Mouse (Mus musculus): ENCODE measurements around the gene Tspo. TPM values are rescaled to one million over a fixed set of nuclear protein-coding genes. Genes with fewer than 3 reads are reported as not detected.

Tspo gene
- polyA plus RNA-seq, 1 experiment from 2014 or later: 57.8 TPM

DNA sequence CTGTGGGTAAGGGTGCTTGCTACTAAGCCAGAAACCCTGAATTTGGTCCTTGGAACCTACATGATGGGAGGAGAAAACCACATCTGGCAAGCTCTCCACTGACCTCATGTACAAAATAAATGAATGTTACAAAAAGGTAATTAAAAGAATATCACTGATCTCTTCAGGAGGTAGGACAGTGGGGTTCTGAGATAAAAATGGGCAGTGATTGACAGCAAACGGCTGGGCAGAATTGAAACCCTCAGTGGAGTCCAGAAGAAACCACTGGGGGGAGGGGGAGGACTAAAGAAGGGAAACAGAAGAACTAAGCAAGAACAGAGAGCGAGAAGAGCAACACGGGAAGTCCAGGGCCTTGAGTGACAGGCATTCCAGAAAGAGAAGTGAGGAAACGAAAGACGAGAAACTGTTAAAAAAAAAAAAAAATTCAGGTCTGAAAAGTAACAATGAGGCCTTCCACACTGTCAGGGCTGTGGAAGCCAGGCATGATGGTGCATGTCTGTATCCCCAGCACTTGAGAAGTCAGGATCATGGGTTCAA lies 2.4 kb upstream of the Tspo start:
- WGBS: 62% methylated on average over 5 of the region's 5 CpGs
- Histone ChIP-seq H3K27me3 (ENCODE audit: control insufficient read depth, insufficient read depth, low read length) (no peaks in the 10 kb centered on the region), H3K4me2 (replicated peaks; ENCODE audit: low read depth, low read length) (no peak overlapping the region), H3K27ac (ENCODE audit: low read depth, low read length) (no peak overlapping the region), H3K36me3 (ENCODE audit: control insufficient read depth, insufficient read depth, low read length) (no peaks in the 10 kb centered on the region), H3K4me3 (ENCODE audit: low read length) (no peak overlapping the region), H3K9ac (ENCODE audit: low read depth, low read length) (no peak overlapping the region), H3K4me1 (ENCODE audit: control insufficient read depth, insufficient read depth, low read length) (no peaks in the 10 kb centered on the region), H3K9me3 (ENCODE audit: control insufficient read depth, low read length) (no peaks in the 10 kb centered on the region)
- no peak for ATAC-seq (ENCODE audit: low FRiP score, low TSS enrichment)

DNA sequence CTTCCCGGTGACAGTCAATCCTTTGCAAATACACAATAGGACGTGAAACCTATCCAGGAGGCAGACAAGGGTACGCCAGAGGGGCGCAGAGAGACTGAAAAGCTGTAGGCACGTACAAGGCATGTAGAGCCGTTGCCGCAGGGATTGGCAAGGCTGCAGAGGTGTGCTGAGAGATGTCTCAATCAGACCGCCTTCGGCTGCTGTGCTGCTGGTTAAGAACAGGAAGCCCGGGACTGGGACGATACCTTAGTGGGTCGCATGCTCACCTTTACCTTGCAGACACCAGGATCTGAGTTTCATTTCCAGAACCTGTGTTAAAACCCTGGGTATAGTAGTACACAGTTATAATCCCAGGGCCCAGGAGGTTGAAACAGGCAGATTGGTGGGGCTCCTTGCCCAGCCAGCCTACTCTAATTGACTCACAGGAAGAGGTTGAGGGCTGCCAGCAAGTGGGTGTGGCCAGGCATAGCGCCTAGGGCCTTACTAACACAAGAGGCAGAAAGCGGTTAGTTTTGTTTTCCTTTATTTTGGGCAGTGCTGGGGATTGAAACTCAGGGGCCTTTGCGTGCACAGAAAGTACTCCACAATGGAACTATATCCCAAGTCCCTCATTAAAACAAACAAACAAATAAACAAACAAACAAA lies 644 bp upstream of the Tspo start:
- H3K27me3 ChIP-seq (ENCODE audit: control insufficient read depth, insufficient read depth, low read length): no peaks in the 10 kb centered on the region
- WGBS: 35% methylated on average over 15 of the region's 15 CpGs
- peak overlapping the region; percentile 49; the same call in 1 of the 2 replicates for H3K4me3 ChIP-seq (ENCODE audit: low read length)
- 0 out of 2 replicates have a peak, but pooled peaks have one; percentile 48 for ATAC-seq (ENCODE audit: low FRiP score, low TSS enrichment)
- H3K4me1 ChIP-seq (ENCODE audit: control insufficient read depth, insufficient read depth, low read length): no peaks in the 10 kb centered on the region
- H3K36me3 ChIP-seq (ENCODE audit: control insufficient read depth, insufficient read depth, low read length): no peaks in the 10 kb centered on the region
- H3K9me3 ChIP-seq (ENCODE audit: control insufficient read depth, low read length): no peaks in the 10 kb centered on the region
- peak overlapping the region; percentile 70 for H3K4me2 ChIP-seq (replicated peaks; ENCODE audit: low read depth, low read length)
- peak overlapping the region; percentile 53; the same call in 1 of the 2 replicates for H3K9ac ChIP-seq (ENCODE audit: low read depth, low read length)
- H3K27ac ChIP-seq (ENCODE audit: low read depth, low read length): no peak overlapping the region; the same call in 1 of the 2 replicates

DNA sequence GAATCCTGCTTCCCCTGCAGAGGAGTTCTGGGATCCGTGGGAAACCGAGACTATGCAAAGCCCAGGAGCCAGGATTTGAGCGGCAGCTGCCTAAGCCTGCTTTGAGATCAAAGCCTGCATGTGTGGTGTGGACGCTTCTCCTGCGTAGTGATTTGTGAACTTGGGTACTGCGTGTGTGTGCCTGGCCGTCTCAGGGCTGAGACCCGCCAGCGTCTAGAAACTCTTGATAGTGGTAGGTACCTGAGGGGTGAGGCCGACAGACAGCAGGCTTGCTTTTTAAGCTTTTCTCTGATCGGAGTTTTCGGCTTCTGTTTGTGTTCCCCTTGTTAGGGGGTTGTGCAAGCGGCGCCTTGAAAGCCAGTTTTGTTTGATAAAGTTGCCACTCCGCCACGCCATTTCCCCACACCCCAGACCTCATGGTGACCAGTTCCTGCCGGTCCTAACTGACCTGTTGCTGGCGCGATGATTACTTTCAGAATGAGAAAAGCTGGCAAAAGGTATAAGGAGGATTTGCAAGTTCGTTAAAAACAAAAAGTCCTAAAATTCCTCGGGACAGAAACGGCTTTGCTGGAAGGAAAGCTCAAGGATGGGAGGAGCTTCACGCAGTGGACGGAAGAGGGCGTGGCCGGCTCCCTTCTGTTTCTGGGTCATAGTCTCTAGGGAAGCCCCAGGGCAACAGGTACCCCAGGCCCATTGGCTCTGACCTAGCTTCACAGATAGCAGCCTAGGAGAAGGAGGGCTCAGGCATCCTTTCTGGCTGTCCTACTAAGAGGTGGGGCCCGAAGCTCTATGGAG lies 662 bp downstream of the Tspo start:
- Histone ChIP-seq H3K4me2 (replicated peaks; ENCODE audit: low read depth, low read length) (peak overlapping the region; percentile 70), H3K36me3 (ENCODE audit: control insufficient read depth, insufficient read depth, low read length) (no peaks in the 10 kb centered on the region), H3K27me3 (ENCODE audit: control insufficient read depth, insufficient read depth, low read length) (no peaks in the 10 kb centered on the region), H3K27ac (ENCODE audit: low read depth, low read length) (peak overlapping the region; percentile 7; the same call in 1 of the 2 replicates), H3K9ac (ENCODE audit: low read depth, low read length) (peak overlapping the region; percentile 53), H3K4me1 (ENCODE audit: control insufficient read depth, insufficient read depth, low read length) (no peaks in the 10 kb centered on the region), H3K4me3 (ENCODE audit: low read length) (peak overlapping the region; percentile 49), H3K9me3 (ENCODE audit: control insufficient read depth, low read length) (no peaks in the 10 kb centered on the region)
- ATAC-seq (ENCODE audit: low FRiP score, low TSS enrichment): peak; percentile 40
- 3% methylated on average over 27 of the region's 27 CpGs for WGBS

DNA sequence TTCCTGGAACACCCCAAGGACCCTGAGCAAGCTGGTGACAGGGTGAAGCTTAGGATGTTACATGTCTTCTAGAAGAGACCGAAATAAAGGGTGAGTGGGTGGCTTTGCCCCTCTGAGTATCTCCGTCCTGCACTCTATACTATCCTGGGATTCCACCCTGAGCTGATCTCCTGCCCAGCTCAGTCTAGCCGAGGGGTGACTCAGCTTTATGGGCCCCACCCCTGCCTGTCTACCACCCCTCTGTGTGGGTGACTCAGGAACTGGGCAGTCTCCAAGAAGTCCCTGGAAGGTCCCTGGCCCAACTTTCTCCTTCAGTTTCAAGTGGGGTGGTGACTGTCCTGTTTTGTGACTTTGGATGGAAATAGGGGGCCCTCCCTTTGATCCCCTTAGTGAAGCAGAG lies 2.0 kb downstream of the Tspo start:
- no peak overlapping the region for H3K9ac ChIP-seq (ENCODE audit: low read depth, low read length)
- no peaks in the 10 kb centered on the region for H3K4me1 ChIP-seq (ENCODE audit: control insufficient read depth, insufficient read depth, low read length)
- no peaks in the 10 kb centered on the region for H3K36me3 ChIP-seq (ENCODE audit: control insufficient read depth, insufficient read depth, low read length)
- no peaks in the 10 kb centered on the region for H3K27me3 ChIP-seq (ENCODE audit: control insufficient read depth, insufficient read depth, low read length)
- H3K4me2 ChIP-seq (replicated peaks; ENCODE audit: low read depth, low read length): no peak overlapping the region
- no peaks in the 10 kb centered on the region for H3K9me3 ChIP-seq (ENCODE audit: control insufficient read depth, low read length)
- WGBS: 82% methylated on average over 3 of the region's 3 CpGs
- ATAC-seq (ENCODE audit: low FRiP score, low TSS enrichment): no peak
- H3K4me3 ChIP-seq (ENCODE audit: low read length): no peak overlapping the region
- no peak overlapping the region for H3K27ac ChIP-seq (ENCODE audit: low read depth, low read length)

DNA sequence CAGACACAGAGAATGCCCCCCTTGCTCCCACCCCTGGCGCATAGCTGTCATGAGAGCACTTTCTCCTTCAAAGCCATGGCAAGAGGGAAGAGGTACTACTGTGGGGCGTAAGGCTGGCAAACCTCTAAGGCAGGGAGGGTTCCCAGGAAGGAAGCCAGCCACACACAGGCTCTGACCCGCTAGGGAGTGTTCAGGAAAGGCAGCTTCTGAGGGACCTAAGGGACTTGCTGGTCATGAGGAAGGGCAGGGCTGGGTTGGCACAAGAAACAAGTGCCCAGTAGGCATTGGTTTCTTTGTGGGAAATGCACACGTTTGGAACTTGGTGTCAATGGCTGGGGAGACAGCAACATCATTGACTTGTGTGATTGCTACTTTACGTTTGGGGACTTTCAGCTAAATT lies 2.6 kb downstream of the Tspo start:
- no peak for ATAC-seq (ENCODE audit: low FRiP score, low TSS enrichment)
- Histone ChIP-seq H3K27me3 (ENCODE audit: control insufficient read depth, insufficient read depth, low read length) (no peaks in the 10 kb centered on the region), H3K36me3 (ENCODE audit: control insufficient read depth, insufficient read depth, low read length) (no peaks in the 10 kb centered on the region), H3K9me3 (ENCODE audit: control insufficient read depth, low read length) (no peaks in the 10 kb centered on the region), H3K4me2 (replicated peaks; ENCODE audit: low read depth, low read length) (no peak overlapping the region), H3K9ac (ENCODE audit: low read depth, low read length) (no peak overlapping the region), H3K4me1 (ENCODE audit: control insufficient read depth, insufficient read depth, low read length) (no peaks in the 10 kb centered on the region), H3K27ac (ENCODE audit: low read depth, low read length) (no peak overlapping the region), H3K4me3 (ENCODE audit: low read length) (no peak overlapping the region)
- 74% methylated on average over 5 of the region's 5 CpGs for WGBS

DNA sequence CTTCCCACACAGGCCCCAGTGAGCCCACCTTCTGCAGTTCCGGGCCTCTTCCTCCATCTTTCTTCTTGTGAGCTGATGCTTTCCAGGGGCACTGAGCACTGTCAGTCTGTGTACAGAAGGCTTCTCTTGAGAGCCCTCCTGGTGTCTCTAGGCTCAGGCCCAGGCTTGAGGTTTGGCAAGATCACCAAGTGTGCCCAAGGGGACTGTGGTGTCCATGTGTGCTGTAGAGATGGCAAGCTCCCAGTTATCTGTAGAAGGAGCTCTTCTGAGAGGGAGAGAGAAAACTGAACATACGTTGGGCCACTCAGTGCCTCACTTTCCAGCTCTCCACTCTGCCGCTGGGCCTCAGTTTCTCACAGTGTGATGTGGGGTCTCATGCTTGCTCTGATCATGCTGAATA lies 4.3 kb downstream of the Tspo start:
- Histone ChIP-seq H3K27me3 (ENCODE audit: control insufficient read depth, insufficient read depth, low read length) (no peaks in the 10 kb centered on the region), H3K9me3 (ENCODE audit: control insufficient read depth, low read length) (no peaks in the 10 kb centered on the region), H3K4me2 (replicated peaks; ENCODE audit: low read depth, low read length) (no peak overlapping the region), H3K9ac (ENCODE audit: low read depth, low read length) (no peak overlapping the region), H3K4me1 (ENCODE audit: control insufficient read depth, insufficient read depth, low read length) (no peaks in the 10 kb centered on the region), H3K27ac (ENCODE audit: low read depth, low read length) (no peak overlapping the region), H3K4me3 (ENCODE audit: low read length) (no peak overlapping the region), H3K36me3 (ENCODE audit: control insufficient read depth, insufficient read depth, low read length) (no peaks in the 10 kb centered on the region)
- no peak for ATAC-seq (ENCODE audit: low FRiP score, low TSS enrichment)
- 90% methylated on average over 3 of the region's 3 CpGs for WGBS

DNA sequence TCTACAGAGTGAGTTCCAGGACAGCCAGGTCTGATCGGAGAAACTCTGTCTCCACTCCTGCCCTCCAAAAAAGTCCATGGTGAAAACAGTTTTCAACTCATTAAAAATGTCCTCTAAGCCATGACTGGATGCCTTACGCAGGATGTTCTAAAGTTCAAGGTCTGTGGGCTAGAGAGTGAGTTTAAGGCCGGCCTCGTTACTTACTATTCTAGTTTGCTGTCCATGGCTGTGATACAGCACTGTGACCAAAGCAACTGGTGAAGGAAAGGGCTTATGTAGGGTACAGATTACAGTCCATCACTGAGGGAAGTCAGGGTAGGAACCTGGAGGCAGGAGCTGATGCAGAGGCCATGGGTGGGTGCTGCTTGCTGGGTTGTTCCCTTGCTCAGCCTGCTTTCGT lies 5.2 kb downstream of the Tspo start:
- Histone ChIP-seq H3K4me3 (ENCODE audit: low read length) (no peak overlapping the region), H3K36me3 (ENCODE audit: control insufficient read depth, insufficient read depth, low read length) (no peaks in the 10 kb centered on the region), H3K9ac (ENCODE audit: low read depth, low read length) (no peak overlapping the region), H3K4me2 (replicated peaks; ENCODE audit: low read depth, low read length) (no peak overlapping the region), H3K27ac (ENCODE audit: low read depth, low read length) (no peak overlapping the region), H3K4me1 (ENCODE audit: control insufficient read depth, insufficient read depth, low read length) (no peaks in the 10 kb centered on the region), H3K9me3 (ENCODE audit: control insufficient read depth, low read length) (no peaks in the 10 kb centered on the region), H3K27me3 (ENCODE audit: control insufficient read depth, insufficient read depth, low read length) (no peaks in the 10 kb centered on the region)
- WGBS: 90% methylated on average over 5 of the region's 5 CpGs
- no peak for ATAC-seq (ENCODE audit: low FRiP score, low TSS enrichment)

DNA sequence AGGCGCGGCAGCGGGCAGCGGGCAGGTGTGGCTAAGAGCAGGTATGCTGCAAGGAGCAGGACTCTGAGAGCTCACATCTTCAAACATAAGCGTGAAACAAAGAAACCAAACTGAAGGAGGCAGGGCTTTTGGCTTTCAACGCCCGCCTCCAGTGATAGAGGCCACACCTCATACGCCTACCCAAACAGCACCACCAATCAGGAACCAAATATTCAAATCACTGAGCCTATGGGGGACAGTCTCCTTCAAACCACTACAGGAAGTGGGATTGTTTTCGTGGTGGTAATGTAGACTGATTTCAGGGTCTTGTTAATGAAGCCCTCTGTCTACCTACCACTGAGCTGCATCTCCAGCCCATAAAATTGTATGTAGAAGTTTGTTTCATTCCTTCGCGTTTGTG lies 6.3 kb downstream of the Tspo start:
- no peaks in the 10 kb centered on the region for H3K27me3 ChIP-seq (ENCODE audit: control insufficient read depth, insufficient read depth, low read length)
- no peak overlapping the region for H3K9ac ChIP-seq (ENCODE audit: low read depth, low read length)
- H3K36me3 ChIP-seq (ENCODE audit: control insufficient read depth, insufficient read depth, low read length): 0 out of 2 replicates have a peak, but pooled peaks cover under 1% of the 10 kb centered on the region
- WGBS: 60% methylated on average over 11 of the region's 11 CpGs
- no peak overlapping the region for H3K4me3 ChIP-seq (ENCODE audit: low read length)
- no peak for ATAC-seq (ENCODE audit: low FRiP score, low TSS enrichment)
- H3K4me2 ChIP-seq (replicated peaks; ENCODE audit: low read depth, low read length): no peak overlapping the region
- no peaks in the 10 kb centered on the region for H3K9me3 ChIP-seq (ENCODE audit: control insufficient read depth, low read length)
- no peaks in the 10 kb centered on the region for H3K4me1 ChIP-seq (ENCODE audit: control insufficient read depth, insufficient read depth, low read length)
- H3K27ac ChIP-seq (ENCODE audit: low read depth, low read length): no peak overlapping the region

DNA sequence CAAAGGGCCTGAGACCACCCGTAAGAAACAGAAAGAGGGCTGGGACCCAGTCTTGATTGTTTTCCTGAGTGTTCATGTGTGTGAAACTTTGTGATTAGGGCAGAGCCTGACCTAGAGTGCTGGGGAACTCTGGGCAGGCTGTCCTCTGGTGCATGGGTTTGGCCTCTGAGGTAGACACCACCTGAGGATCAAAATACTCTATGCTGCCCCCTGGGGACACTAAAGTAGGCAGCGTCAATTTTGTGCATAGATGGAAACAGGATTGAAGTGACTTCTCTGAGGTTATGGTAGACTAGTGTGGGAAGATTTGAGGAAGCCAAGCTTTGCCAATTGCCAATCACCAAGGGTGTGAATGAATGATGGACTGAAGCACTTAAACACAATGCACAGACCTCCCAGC lies 7.2 kb downstream of the Tspo start:
- Histone ChIP-seq H3K36me3 (ENCODE audit: control insufficient read depth, insufficient read depth, low read length) (peaks cover 9% of the 10 kb centered on the region), H3K4me3 (ENCODE audit: low read length) (no peak overlapping the region), H3K4me1 (ENCODE audit: control insufficient read depth, insufficient read depth, low read length) (no peaks in the 10 kb centered on the region), H3K27ac (ENCODE audit: low read depth, low read length) (no peak overlapping the region), H3K9ac (ENCODE audit: low read depth, low read length) (no peak overlapping the region), H3K4me2 (replicated peaks; ENCODE audit: low read depth, low read length) (no peak overlapping the region), H3K27me3 (ENCODE audit: control insufficient read depth, insufficient read depth, low read length) (no peaks in the 10 kb centered on the region), H3K9me3 (ENCODE audit: control insufficient read depth, low read length) (no peaks in the 10 kb centered on the region)
- ATAC-seq (ENCODE audit: low FRiP score, low TSS enrichment): no peak
- WGBS: 55% methylated on average over 2 of the region's 2 CpGs
